Mouse (Mus musculus) heart, embryonic 12.5 days (tissue): Measurements from ENCODE around the gene St3gal2. TPM values are rescaled to one million over a fixed set of nuclear protein-coding genes. Genes with fewer than 3 reads are reported as not detected.
"Not testable (repeated sequence)": the region's sequence is repeated elsewhere in the genome, so short reads cannot be mapped to it uniquely, and the experiment has no call there.

Experiments used
- ATAC-seq: fragments of 200-750 bp; cut with Nextera tagmentation; 2 replicates; pipeline ENCODE4 v1.8.0; 2017; ENCODE audit warnings: moderate TSS enrichment, moderate library complexity; ENCODE audit not compliant: insufficient number of reproducible peaks, low FRiP score
- H3K27ac ChIP-seq: fragments of 300-500 bp; sonication (generic); 2 replicates; pipeline ENCODE4 v1.5.1; 2016; ENCODE audit warnings: mild to moderate bottlenecking, moderate library complexity; ENCODE audit not compliant: poor library complexity, severe bottlenecking
- H3K27me3 ChIP-seq: fragments of 300-500 bp; sonication (generic); replicated peaks from 2 replicates; pipeline ENCODE4 v1.6.1; 2016; ENCODE audit warnings: mild to moderate bottlenecking, moderate library complexity
- H3K36me3 ChIP-seq: fragments of 300-500 bp; sonication (generic); 2 replicates; pipeline ENCODE4 v1.6.1; 2016; ENCODE audit warnings: mild to moderate bottlenecking, moderate library complexity
- H3K4me1 ChIP-seq: fragments of 300-500 bp; sonication (generic); replicated peaks from 2 replicates; pipeline ENCODE4 v1.6.1; 2016; ENCODE audit warnings: mild to moderate bottlenecking
- H3K4me2 ChIP-seq: fragments of 300-500 bp; sonication (generic); 2 replicates; pipeline ENCODE4 v1.6.1; 2016; ENCODE audit warnings: mild to moderate bottlenecking, moderate library complexity
- H3K4me3 ChIP-seq: fragments of 300-500 bp; sonication (generic); 2 replicates; pipeline ENCODE4 v1.5.1; 2016; ENCODE audit warnings: mild to moderate bottlenecking
- H3K9ac ChIP-seq: fragments of 300-500 bp; sonication (generic); 2 replicates; pipeline ENCODE4 v1.6.1; 2016; ENCODE audit warnings: mild to moderate bottlenecking, moderate library complexity
- H3K9me3 ChIP-seq: fragments of 300-500 bp; sonication (generic); replicated peaks from 2 replicates; pipeline ENCODE4 v1.6.1; 2016; ENCODE audit warnings: mild to moderate bottlenecking, moderate library complexity
- WGBS: fragments of 180-500 bp; shearing (Covaris S2); methylation state at CpG from one replicate; pipeline ENCODE4 v1.1.7; 2016; 5-methylcytosine and 5-hydroxymethylcytosine counted together
- polyA plus RNA-seq: library from polyadenylated mRNA; unstranded; fragments of >200 nt; fragmentation: Nextera tagmentation; extraction: Ambion mirVana; gene quantifications from 2 replicates; pipeline ENCODE4 v1.2.1, GENCODE M21; 2016

Gene St3gal2
- polyA plus RNA-seq, 1 experiment from 2014 or later: 27.6 TPM

- Histone ChIP-seq H3K36me3 (peaks cover 35% of the 10 kb centered on the region), H3K27me3 (no peaks in the 10 kb centered on the region), H3K4me3 (no peak overlapping the region), H3K27ac (peak overlapping the region; percentile 73), H3K9ac (peak overlapping the region; percentile 37; the same call in 1 of the 2 replicates), H3K4me1 (peaks cover 31% of the 10 kb centered on the region), H3K4me2 (peak overlapping the region; percentile 11), H3K9me3 (no peaks in the 10 kb centered on the region)
- peak; percentile 75 for ATAC-seq
- WGBS: 9% methylated on average over 7 of the region's 7 CpGs
Measured at GRCm38 (mm10) chr8:110965594-110965993, 45.9 kb downstream of the St3gal2 start.

- 76% methylated on average over 8 of the region's 8 CpGs for WGBS
- ATAC-seq: no peak
- H3K9ac ChIP-seq: no peak overlapping the region
- H3K4me2 ChIP-seq: no peak overlapping the region
- H3K4me1 ChIP-seq: peaks cover 38% of the 10 kb centered on the region
- H3K27ac ChIP-seq: no peak overlapping the region
- no peaks in the 10 kb centered on the region for H3K9me3 ChIP-seq
- no peak overlapping the region for H3K4me3 ChIP-seq
- no peaks in the 10 kb centered on the region for H3K27me3 ChIP-seq
- H3K36me3 ChIP-seq: peaks cover 34% of the 10 kb centered on the region
Measured at GRCm38 (mm10) chr8:110966586-110966985, 46.9 kb downstream of the St3gal2 start.

- H3K4me1 ChIP-seq: peaks cover 38% of the 10 kb centered on the region
- H3K36me3 ChIP-seq: peaks cover 32% of the 10 kb centered on the region
- ATAC-seq: no peak
- no peak overlapping the region for H3K27ac ChIP-seq
- H3K4me2 ChIP-seq: no peak overlapping the region
- H3K9ac ChIP-seq: no peak overlapping the region
- H3K9me3 ChIP-seq: no peaks in the 10 kb centered on the region
- no peak overlapping the region for H3K4me3 ChIP-seq
- no peaks in the 10 kb centered on the region for H3K27me3 ChIP-seq
- WGBS: 86% methylated on average over 9 of the region's 9 CpGs
Measured at GRCm38 (mm10) chr8:110967326-110967725, 47.6 kb downstream of the St3gal2 start.

- WGBS: 7% methylated on average over 45 of the region's 45 CpGs
- peaks cover 45% of the 10 kb centered on the region for H3K36me3 ChIP-seq
Measured at GRCm38 (mm10) chr8:110969910-110970770, 50.4 kb downstream of the St3gal2 start.

GRCm38 (mm10) chr8:110976532-110976931 lies 56.8 kb downstream of the St3gal2 start:
- peaks cover 69% of the 10 kb centered on the region for H3K36me3 ChIP-seq
- WGBS: 93% methylated on average over 8 of the region's 8 CpGs
- H3K9me3 ChIP-seq, H3K9ac ChIP-seq, H3K4me1 ChIP-seq, ATAC-seq, H3K27me3 ChIP-seq, H3K4me2 ChIP-seq, H3K27ac ChIP-seq, H3K4me3 ChIP-seq: not testable (repeated sequence)

More at GRCm38 (mm10) chr8:110969910-110970770, 50.4 kb downstream of the St3gal2 start:
- no peak overlapping the region for H3K27ac ChIP-seq
- H3K9me3 ChIP-seq: no peaks in the 10 kb centered on the region
- peak overlapping the region; percentile 52 for H3K4me3 ChIP-seq
- no peaks in the 10 kb centered on the region for H3K27me3 ChIP-seq
- peak overlapping the region; percentile 71 for H3K9ac ChIP-seq
- ATAC-seq: peak; percentile 92
- peaks cover 27% of the 10 kb centered on the region for H3K4me1 ChIP-seq
- H3K4me2 ChIP-seq: peak overlapping the region; percentile 89

- H3K27me3 ChIP-seq, H3K9ac ChIP-seq, ATAC-seq, H3K4me1 ChIP-seq, H3K27ac ChIP-seq, H3K9me3 ChIP-seq, H3K4me3 ChIP-seq, H3K4me2 ChIP-seq: not testable (repeated sequence)
- WGBS: 62% methylated on average over 2 of the region's 2 CpGs
- H3K36me3 ChIP-seq: peaks cover 75% of the 10 kb centered on the region
Measured at GRCm38 (mm10) chr8:110977987-110978386, 58.3 kb downstream of the St3gal2 start.

GRCm38 (mm10) chr8:110981304-110981703 lies 61.6 kb downstream of the St3gal2 start:
- Histone ChIP-seq H3K9me3 (no peaks in the 10 kb centered on the region), H3K27ac (no peak overlapping the region), H3K9ac (no peak overlapping the region), H3K4me1 (no peaks in the 10 kb centered on the region), H3K36me3 (peaks cover 78% of the 10 kb centered on the region), H3K4me2 (no peak overlapping the region), H3K4me3 (no peak overlapping the region), H3K27me3 (no peaks in the 10 kb centered on the region)
- ATAC-seq: no peak
- WGBS: 79% methylated on average over 2 of the region's 2 CpGs

- H3K9ac ChIP-seq: no peak overlapping the region
- no peak overlapping the region for H3K4me2 ChIP-seq
- no peaks in the 10 kb centered on the region for H3K27me3 ChIP-seq
- H3K9me3 ChIP-seq: no peaks in the 10 kb centered on the region
- peaks cover 89% of the 10 kb centered on the region for H3K36me3 ChIP-seq
- no peak overlapping the region for H3K4me3 ChIP-seq
- 71% methylated on average over 8 of the region's 8 CpGs for WGBS
- ATAC-seq: no peak
- H3K4me1 ChIP-seq: no peaks in the 10 kb centered on the region
- no peak overlapping the region for H3K27ac ChIP-seq
Measured at GRCm38 (mm10) chr8:110987805-110988744, 68.4 kb downstream of the St3gal2 start.

GRCm38 (mm10) chr8:110990017-110990416 lies 70.3 kb downstream of the St3gal2 start:
- no peak for ATAC-seq
- 90% methylated on average over 9 of the region's 9 CpGs for WGBS
- no peaks in the 10 kb centered on the region for H3K27me3 ChIP-seq
- peaks cover 82% of the 10 kb centered on the region for H3K36me3 ChIP-seq
- H3K27ac ChIP-seq: no peak overlapping the region
- no peaks in the 10 kb centered on the region for H3K4me1 ChIP-seq
- H3K4me3 ChIP-seq: no peak overlapping the region
- H3K4me2 ChIP-seq: no peak overlapping the region
- no peaks in the 10 kb centered on the region for H3K9me3 ChIP-seq
- H3K9ac ChIP-seq: no peak overlapping the region

GRCm38 (mm10) chr8:110996641-110997430 lies 77.1 kb downstream of the St3gal2 start:
- peak overlapping the region; percentile 84 for H3K27ac ChIP-seq
- peak overlapping the region; percentile 90 for H3K9ac ChIP-seq
- WGBS: 35% methylated on average over 16 of the region's 16 CpGs
- peaks cover 16% of the 10 kb centered on the region for H3K4me1 ChIP-seq
- peak overlapping the region; percentile 76 for H3K4me2 ChIP-seq
- no peaks in the 10 kb centered on the region for H3K27me3 ChIP-seq
- peaks cover 23% of the 10 kb centered on the region for H3K36me3 ChIP-seq
- H3K9me3 ChIP-seq: no peaks in the 10 kb centered on the region
- H3K4me3 ChIP-seq: peak overlapping the region; percentile 94
- ATAC-seq: no peak
